Mouse (Mus musculus) bone marrow macrophage, adult 2 months (primary cell): ENCODE measurements around the gene Ppp1cb.

ENCODE experiments used
- CTCF ChIP-seq: IDR thresholded peaks from 2 replicates; pipeline ENCODE4 v1.5.1; 2012; ENCODE audit warnings: low read depth, mild to moderate bottlenecking, low read length, moderate library complexity
- POLR2A ChIP-seq: IDR thresholded peaks from 2 replicates; pipeline ENCODE4 v1.6.1; 2012; ENCODE audit warnings: mild to moderate bottlenecking, low read depth, low read length, borderline replicate concordance

GRCm38 (mm10) chr5:32459251-32459881, 723 bp downstream of the Ppp1cb start:
- TF ChIP-seq CTCF = no peak
- no peak for TF ChIP-seq POLR2A
